Mouse (Mus musculus) heart, postnatal 36 days (tissue): Measurements from ENCODE around the gene Grcc10. TPM values are rescaled to one million over a fixed set of nuclear protein-coding genes. Genes with fewer than 3 reads are reported as not detected.
A peak's percentile ranks its signal among the peaks of the same experiment; 100 is the strongest.

ENCODE experiments used
- DNase-seq, 2 experiments: peaks; one replicate each; pipeline ENCODE4 v3.0.0; 2021 to 2022
- intact Hi-C: fragments of 180-260 bp; cut with DNase I; formaldehyde crosslinking; loops from one replicate; pipeline ENCODE4 v1.15.1; 2025
- total RNA-seq, 2 experiments: library from RNA; stranded (reverse); gene quantifications; 2 replicates each; pipeline ENCODE4 v1.2.3; 2021

Grcc10 gene
- 100 to 1,000 TPM; 285 to 321 TPM for total RNA-seq

- DNase-seq, result peak; percentile 82 to 92
- intact Hi-C loops, result loop anchor here (1.0 to 5.0 kb wide), 3 partner anchors 25 to 79 kb away; partner anchors contain the start of genes Emg1, Lpcat3 and Phb2
These were observed at the start of gene Grcc10 for GRCm38 (mm10) chr6:124740888-124741761. Gene Grcc10 (minus strand): TSS chr6:124741374.

GRCm38 (mm10) chr6:124790121-124790520 is 48.9 kb upstream of the Grcc10 start:
- intact Hi-C loops, result no loop called here
- DNase-seq, result no peak

- no peak for DNase-seq
- intact Hi-C loops, result no loop called here
These were observed 48.3 kb upstream of the Grcc10 start for GRCm38 (mm10) chr6:124789519-124789918.

- no peak for DNase-seq
- intact Hi-C loops, result no loop called here
These were observed 46.5 kb upstream of the Grcc10 start for GRCm38 (mm10) chr6:124787722-124788121.

- no peak for DNase-seq
- intact Hi-C loops, result no loop called here
These were observed 45.7 kb upstream of the Grcc10 start for GRCm38 (mm10) chr6:124786756-124787420.

GRCm38 (mm10) chr6:124782436-124782835 is 41.3 kb upstream of the Grcc10 start:
- intact Hi-C loops, result no loop called here
- DNase-seq, result peak in 1 of 2 experiments; percentile 32

- DNase-seq, result no peak
- intact Hi-C loops, result no loop called here
These were observed 39.7 kb upstream of the Grcc10 start for GRCm38 (mm10) chr6:124780917-124781316.

- intact Hi-C loops, result no loop called here
- DNase-seq, result no peak
These were observed 38.8 kb upstream of the Grcc10 start for GRCm38 (mm10) chr6:124779984-124780416.

- intact Hi-C loops, result no loop called here
- peak; percentile 41 to 65 for DNase-seq
These were observed 38.2 kb upstream of the Grcc10 start, which contains the start of gene Lrrc23 for GRCm38 (mm10) chr6:124779222-124779983. Gene Lrrc23 (minus strand): TSS chr6:124779727.

- DNase-seq, result no peak
- intact Hi-C loops, result no loop called here
These were observed 29.3 kb upstream of the Grcc10 start for GRCm38 (mm10) chr6:124770511-124770910.

- intact Hi-C loops, result no loop called here
- no peak for DNase-seq
These were observed 28.8 kb upstream of the Grcc10 start for GRCm38 (mm10) chr6:124770013-124770412.

- intact Hi-C loops, result no loop called here
- peak; percentile 27 to 39 for DNase-seq
These were observed 28.1 kb upstream of the Grcc10 start, which contains the start of gene Eno2 for GRCm38 (mm10) chr6:124769101-124769765. Gene Eno2 (minus strand): TSS chr6:124769673.

- DNase-seq, result peak in 1 of 2 experiments; percentile 11
- intact Hi-C loops, result no loop called here
These were observed 27.5 kb upstream of the Grcc10 start for GRCm38 (mm10) chr6:124768704-124769044.

GRCm38 (mm10) chr6:124767920-124768703 is 26.9 kb upstream of the Grcc10 start:
- DNase-seq, result no peak
- intact Hi-C loops, result no loop called here

GRCm38 (mm10) chr6:124767536-124767919 is 26.4 kb upstream of the Grcc10 start:
- no peak for DNase-seq
- intact Hi-C loops, result no loop called here

GRCm38 (mm10) chr6:124765951-124766350 is 24.8 kb upstream of the Grcc10 start:
- intact Hi-C loops, result no loop called here
- DNase-seq, result no peak

GRCm38 (mm10) chr6:124759259-124759658 is 18.1 kb upstream of the Grcc10 start:
- DNase-seq, result peak; percentile 86
- intact Hi-C loops, result loop anchor here (1.0 to 10.0 kb wide), 7 partner anchors 46 to 344 kb away; partner anchors contain the start of genes C1ra, C1rb, Emg1 and Pex5

GRCm38 (mm10) chr6:124758849-124759232 is 17.7 kb upstream of the Grcc10 start:
- intact Hi-C loops, result loop anchor here (1.0 to 10.0 kb wide), 7 partner anchors 46 to 344 kb away; partner anchors contain the start of genes C1ra, C1rb, Emg1 and Pex5
- no peak for DNase-seq
